Mouse (Mus musculus): Measurements from ENCODE around the gene Rapgef3. TPM values are rescaled to one million over a fixed set of nuclear protein-coding genes. Genes with fewer than 3 reads are reported as not detected.

The Rapgef3 gene
- total RNA-seq (2021) = 10 to 100 TPM; 46.5 to 50.4 TPM
- long read RNA-seq, experiment 1, full-length matches to known transcripts = 29 of 59 reads
- long read RNA-seq, experiment 1, partial matches to known transcripts = 5 of 59 reads
- long read RNA-seq, experiment 1, other reads (novel, unspliced or antisense) = 25 of 59 reads
- long read RNA-seq, experiment 2, full-length matches to known transcripts = 27 of 62 reads
- long read RNA-seq, experiment 2, partial matches to known transcripts = 6 of 62 reads
- long read RNA-seq, experiment 2, other reads (novel, unspliced or antisense) = 29 of 62 reads

DNA sequence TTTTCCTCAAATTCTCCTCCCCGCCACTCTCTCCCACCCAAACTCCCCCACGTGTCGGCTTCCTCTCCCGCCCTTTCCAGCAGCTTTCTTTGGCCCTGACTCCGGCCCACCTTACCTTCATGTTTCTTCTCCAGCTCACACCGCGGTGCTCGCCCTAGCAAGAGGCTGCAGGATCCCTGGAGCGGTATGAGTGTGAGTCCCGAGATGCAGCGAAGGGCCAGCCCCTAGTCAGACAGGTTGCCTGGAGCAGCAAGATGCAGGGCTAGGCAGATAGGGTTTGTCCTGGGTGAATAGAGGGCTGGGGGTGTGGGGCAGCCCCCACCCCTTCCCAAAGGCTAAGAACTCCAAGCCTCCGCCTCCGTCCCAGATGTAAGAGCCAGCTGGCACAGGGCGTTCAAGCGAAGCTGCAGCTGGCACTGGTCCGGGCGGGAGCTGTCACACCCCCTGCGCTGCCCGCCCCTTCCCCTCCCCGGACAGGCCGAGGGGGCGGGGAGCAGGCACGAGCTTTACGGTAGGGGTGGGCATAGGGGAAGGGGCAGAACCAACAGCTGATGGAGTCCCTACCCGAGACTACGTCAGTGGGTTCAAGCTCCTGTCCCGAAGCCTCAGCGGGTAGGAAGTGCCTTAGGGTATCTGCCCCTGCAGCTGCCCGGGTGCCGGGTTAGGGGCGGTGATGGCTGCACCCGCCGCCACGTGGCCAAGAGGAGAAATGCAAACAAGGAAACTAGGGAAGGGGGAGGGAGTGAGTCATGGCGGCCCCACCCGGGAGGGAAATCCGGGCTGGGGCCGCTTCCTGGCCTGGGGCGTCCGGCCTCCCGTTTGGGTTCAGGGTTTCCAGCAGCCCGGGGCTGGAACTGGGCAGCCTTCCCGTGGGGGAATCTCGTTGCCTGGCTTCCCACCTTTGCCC lies at the start of gene Rapgef3:
Rapgef3 (minus strand) TSS at position 693 of the 907 bp plus-strand sequence.
- H3K27ac ChIP-seq = peak within 1 kb of the TSS; percentile 95
- peak; percentile 68 for TF ChIP-seq CTCF (IDR thresholded peaks at IDR 0.05)
- peak; percentile 74 to 82 for DNase-seq (ENCODE audit: extremely low spot score in 1 of 2, low spot score in 2 of 2)
- intact Hi-C loops (cut with DNase I) = no loop called here
- H3K4me3 ChIP-seq = peak within 1 kb of the TSS; percentile 60

DNA sequence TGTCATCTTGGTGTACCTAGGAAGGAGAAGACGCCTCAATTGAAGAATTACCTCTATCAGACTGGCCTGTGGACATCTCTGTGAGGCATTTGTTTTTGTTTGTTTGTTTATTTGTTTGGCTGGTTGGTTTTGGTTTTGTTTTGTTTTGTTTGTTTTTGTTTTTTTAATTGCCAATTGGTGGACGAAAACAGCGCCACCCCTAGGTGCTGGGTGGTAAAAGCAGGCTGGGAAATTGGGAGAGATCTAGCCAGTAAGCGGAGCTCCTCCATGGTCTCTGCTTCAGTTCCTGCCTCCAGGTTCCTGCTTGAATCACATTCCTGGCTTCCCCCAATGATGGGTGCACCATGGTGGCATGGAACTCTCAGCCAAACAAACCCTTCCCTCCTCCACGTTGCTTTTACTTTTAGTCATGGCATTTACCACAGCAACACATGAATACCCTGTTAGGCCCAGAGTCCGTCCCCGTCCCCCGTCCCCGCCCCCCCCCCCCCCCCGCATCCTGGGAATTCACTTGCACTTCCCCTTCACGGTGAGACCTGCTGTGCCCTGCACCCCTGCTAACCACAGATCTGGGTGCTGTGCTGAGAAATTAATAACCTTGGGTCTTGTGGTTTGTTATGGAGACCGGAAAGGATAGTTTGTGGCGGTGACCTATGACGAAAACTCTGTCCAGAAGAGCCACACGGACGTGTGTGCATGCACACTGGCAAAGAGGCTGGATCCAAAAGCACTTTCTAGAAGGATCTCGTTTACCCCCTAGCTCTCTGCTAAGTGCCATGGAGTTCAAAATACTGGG lies 48.6 kb upstream of the Rapgef3 start:
- intact Hi-C loops (cut with DNase I) = no loop called here
- peak; percentile 12 for TF ChIP-seq CTCF (IDR thresholded peaks at IDR 0.05)
- no peak overlapping the region for H3K27ac ChIP-seq
- no peak overlapping the region for H3K4me3 ChIP-seq
- no peak for DNase-seq (ENCODE audit: extremely low spot score in 1 of 2, low spot score in 2 of 2)

DNA sequence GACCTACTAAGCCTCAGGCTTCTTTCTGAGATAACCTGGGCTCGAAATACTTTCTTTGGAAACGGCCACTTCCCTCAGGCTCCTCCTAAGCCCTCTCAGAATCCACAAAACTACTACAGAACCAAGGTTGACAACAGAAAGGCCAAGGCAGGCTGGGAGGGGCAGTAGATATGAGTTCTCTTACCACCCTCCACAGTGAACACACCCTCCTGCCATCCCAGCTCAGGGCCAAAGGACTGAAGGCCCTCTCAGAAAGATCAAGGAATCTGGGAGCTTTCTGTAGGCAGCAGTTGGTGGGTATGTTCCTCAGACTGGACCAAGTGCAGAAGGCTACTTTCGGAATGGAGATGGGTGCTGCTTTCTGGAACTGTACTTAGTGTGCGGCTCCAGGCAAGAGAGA lies 47.5 kb upstream of the Rapgef3 start:
- peak overlapping the region; percentile 63 for H3K27ac ChIP-seq
- DNase-seq (ENCODE audit: extremely low spot score in 1 of 2, low spot score in 2 of 2) = no peak
- TF ChIP-seq CTCF (IDR thresholded peaks at IDR 0.05) = no peak
- intact Hi-C loops (cut with DNase I) = no loop called here
- H3K4me3 ChIP-seq = no peak overlapping the region

DNA sequence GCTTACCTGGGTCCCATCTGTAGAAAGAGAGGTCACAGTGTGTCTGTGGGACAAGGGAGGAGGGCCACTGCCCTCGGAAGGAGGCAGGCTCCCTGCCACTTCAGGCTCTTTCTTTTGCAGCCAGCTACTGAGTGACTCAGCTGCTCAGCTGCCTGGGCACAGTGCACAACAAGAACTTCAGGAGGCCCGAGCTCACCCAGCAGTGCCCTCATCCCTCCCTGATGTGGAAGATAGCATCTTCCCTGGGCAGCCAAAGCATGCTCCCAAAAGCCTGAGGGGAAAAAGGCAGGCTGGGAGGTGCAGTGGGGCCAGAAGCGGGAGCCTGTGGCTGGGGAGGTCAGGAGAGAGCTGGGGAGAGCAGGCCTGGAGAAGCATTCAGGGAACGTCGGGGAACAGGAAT lies 46.9 kb upstream of the Rapgef3 start:
- intact Hi-C loops (cut with DNase I) = no loop called here
- no peak for DNase-seq (ENCODE audit: extremely low spot score in 1 of 2, low spot score in 2 of 2)
- peak overlapping the region; percentile 63 for H3K27ac ChIP-seq
- no peak overlapping the region for H3K4me3 ChIP-seq
- no peak for TF ChIP-seq CTCF (IDR thresholded peaks at IDR 0.05)

DNA sequence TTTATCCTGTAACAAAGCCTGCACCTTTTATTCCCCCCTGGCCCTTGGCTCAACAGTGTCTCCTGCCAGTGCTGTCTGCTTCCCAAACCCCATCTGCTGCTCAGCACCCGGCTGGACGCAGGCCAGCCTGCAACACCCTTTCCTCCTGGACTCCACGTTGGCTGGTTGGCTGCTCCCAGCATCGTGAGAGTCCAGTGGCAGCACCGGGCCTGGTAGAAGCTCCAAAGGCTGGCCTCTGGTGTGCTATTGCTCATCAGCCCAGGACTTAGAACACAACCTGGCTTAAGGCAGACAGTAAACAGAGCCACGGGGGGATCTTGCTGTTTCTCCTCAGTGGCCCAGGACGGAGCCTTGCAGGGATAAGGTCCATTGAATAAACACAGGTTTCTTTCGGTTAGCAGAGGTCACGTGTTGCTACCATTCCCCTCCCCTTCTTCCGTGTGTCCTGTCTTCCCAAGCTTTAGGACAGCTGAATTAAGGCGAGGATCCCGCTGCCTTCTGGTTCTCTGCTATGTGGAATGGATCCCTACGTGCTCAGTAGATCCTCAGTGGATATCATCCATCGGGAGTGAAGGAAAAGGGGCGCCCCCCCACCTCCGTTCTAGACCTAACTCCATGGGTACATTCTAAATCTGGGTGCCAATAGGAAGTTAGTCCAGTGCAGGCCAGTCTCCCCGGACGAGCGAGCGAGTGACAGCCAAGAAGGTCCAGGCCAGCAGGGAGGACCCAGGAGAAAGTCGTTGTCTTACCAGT lies 45.9 kb upstream of the Rapgef3 start:
- H3K4me3 ChIP-seq = no peak overlapping the region
- no peak for DNase-seq (ENCODE audit: extremely low spot score in 1 of 2, low spot score in 2 of 2)
- peak overlapping the region; percentile 67 for H3K27ac ChIP-seq
- TF ChIP-seq CTCF (IDR thresholded peaks at IDR 0.05) = no peak
- intact Hi-C loops (cut with DNase I) = no loop called here

DNA sequence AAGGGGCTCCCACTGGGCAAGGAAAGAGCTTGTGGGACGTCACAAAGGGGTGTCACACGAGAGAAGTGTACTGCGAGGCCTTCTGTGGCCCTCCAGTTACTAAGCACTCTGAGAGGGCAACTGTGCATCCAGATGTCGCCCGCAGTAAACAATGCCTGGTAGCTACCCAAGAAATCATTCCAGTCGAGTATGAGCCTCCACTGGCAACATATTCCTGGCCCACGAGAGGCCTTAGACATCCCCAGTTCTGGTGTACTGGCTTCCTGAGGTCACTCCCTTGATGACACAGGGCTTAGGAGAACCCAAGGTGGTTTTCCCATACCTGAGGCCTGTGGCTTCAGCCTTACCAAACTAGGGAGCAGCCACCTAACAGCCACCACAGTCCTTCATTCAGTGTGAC lies 45.1 kb upstream of the Rapgef3 start:
- intact Hi-C loops (cut with DNase I) = loop anchor here (1.0 kb wide), 1 partner anchor 16 kb away; no protein-coding TSS in a partner anchor
- Histone ChIP-seq H3K27ac (peak overlapping the region; percentile 67), H3K4me3 (no peak overlapping the region)
- no peak for DNase-seq (ENCODE audit: extremely low spot score in 1 of 2, low spot score in 2 of 2)
- no peak for TF ChIP-seq CTCF (IDR thresholded peaks at IDR 0.05)

DNA sequence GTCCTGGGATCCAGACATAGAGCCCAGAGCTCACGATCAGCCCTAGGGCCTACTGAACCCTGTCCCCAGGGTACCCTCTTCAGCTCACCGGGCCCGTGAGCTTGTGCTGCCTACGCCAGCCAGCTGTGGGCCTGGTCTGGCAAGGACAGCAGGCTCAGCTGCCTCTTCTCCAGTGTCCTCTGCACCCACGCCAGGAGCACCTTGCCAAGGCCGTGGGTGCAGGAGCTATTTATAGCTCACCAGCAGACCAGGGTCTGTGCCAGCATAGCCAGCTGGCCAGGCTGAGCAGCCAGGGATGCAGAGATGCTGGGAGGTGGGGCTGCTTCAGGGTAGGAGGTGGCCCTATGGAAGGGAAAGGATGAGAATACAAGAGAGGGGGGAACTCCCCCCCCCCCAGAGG lies 44.4 kb upstream of the Rapgef3 start:
- Histone ChIP-seq H3K4me3 (no peak overlapping the region), H3K27ac (peak overlapping the region; percentile 67)
- TF ChIP-seq CTCF (IDR thresholded peaks at IDR 0.05) = no peak
- DNase-seq (ENCODE audit: extremely low spot score in 1 of 2, low spot score in 2 of 2) = peak; percentile 72 to 90
- intact Hi-C loops (cut with DNase I) = loop anchor here (1.0 kb wide), 1 partner anchor 17 kb away; no protein-coding TSS in a partner anchor

DNA sequence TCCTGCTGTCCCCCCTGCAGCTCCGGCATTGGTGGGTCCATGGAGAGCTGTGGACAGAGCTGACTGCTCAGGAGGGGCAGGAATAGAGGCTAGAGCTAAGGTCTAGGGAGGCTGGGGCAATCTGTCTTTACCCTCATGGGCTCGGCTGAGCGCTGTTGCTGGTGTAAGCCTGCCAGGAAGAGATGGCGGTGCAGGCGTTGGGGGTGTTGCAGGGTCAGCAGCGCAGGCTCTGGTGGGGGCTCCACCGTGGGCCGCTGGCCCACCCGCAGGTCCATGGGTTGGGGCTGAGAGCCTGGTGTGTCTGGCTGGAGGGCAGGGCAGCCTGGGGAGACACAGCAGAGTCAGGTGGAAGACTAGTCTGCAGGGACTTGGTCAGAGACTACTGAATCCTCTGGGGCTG lies 43.5 kb upstream of the Rapgef3 start:
- H3K4me3 ChIP-seq = no peak overlapping the region
- intact Hi-C loops (cut with DNase I) = loop anchor here (2.0 kb wide), 1 partner anchor 39 kb away; no protein-coding TSS in a partner anchor
- H3K27ac ChIP-seq = peak overlapping the region; percentile 67
- TF ChIP-seq CTCF (IDR thresholded peaks at IDR 0.05) = no peak
- DNase-seq (ENCODE audit: extremely low spot score in 1 of 2, low spot score in 2 of 2) = no peak

DNA sequence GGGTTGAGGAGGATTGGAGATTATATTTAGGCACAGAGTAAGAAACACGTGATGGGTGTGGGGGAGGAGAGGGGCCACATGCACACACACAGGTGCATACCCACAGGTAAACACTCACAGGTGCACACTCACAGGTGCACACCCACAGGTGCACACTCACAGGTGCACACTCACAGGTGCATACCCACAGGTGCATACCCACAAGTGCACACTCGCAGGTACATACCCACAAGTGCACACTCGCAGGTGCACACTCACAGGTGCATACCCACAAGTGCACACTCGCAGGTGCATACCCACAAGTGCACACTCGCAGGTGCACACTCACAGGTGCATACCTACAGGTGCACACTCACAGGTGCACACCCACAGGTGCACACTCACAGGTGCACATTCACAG lies 42.6 kb upstream of the Rapgef3 start:
- no peak for DNase-seq (ENCODE audit: extremely low spot score in 1 of 2, low spot score in 2 of 2)
- no peak for TF ChIP-seq CTCF (IDR thresholded peaks at IDR 0.05)
- intact Hi-C loops (cut with DNase I) = loop anchor here (2.0 kb wide), 1 partner anchor 40 kb away; no protein-coding TSS in a partner anchor
- H3K4me3 ChIP-seq = no peak overlapping the region
- no peak overlapping the region for H3K27ac ChIP-seq

DNA sequence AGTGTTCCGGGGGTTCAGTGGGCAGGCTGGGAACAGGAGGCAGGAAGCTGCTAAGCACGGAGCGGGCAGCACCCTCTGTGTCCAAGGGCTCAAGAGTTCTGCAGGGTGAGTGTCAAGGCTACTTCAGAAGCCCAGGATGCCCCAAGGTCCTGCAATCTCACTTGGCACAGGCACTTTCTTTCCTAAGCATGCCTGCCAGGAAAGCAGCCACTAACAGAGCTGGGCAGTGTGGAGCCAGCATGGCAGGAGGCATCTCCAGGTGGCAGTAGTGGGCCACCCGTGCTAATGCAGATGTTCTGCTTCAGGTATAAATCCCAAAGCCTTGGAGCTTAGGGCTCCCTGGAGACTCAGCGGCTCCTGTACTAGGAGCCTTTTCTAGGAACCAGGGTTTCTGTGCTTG lies 42.2 kb upstream of the Rapgef3 start:
- peak; percentile 52 for TF ChIP-seq CTCF (IDR thresholded peaks at IDR 0.05)
- Histone ChIP-seq H3K27ac (no peak overlapping the region), H3K4me3 (no peak overlapping the region)
- DNase-seq (ENCODE audit: extremely low spot score in 1 of 2, low spot score in 2 of 2) = no peak
- intact Hi-C loops (cut with DNase I) = loop anchor here (2.0 kb wide), 1 partner anchor 41 kb away; no protein-coding TSS in a partner anchor

DNA sequence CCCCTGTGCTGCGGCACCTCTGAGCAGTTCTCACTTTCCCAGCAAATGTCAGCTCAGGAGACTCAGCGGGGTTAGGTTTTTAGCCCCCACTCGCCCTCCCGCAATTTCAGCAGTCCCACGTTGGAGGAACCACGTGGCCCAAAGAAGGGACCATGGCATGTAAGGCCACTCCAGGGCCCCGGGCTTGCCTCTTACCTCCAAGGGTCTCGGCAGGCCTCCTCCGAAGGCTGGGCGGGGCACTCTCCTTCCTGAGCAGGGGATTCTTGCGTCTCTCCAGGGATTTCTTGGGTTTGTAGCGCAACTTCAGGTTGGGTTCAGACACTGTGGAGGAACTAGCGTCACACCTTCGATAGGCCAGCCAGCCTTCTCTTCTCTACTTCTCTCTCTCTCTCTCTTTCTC lies 41.4 kb upstream of the Rapgef3 start:
- TF ChIP-seq CTCF (IDR thresholded peaks at IDR 0.05) = no peak
- H3K27ac ChIP-seq = no peak overlapping the region
- intact Hi-C loops (cut with DNase I) = no loop called here

More for the DNA sequence above, 41.4 kb upstream of the Rapgef3 start:
- no peak for DNase-seq (ENCODE audit: extremely low spot score in 1 of 2, low spot score in 2 of 2)
- no peak overlapping the region for H3K4me3 ChIP-seq

Measured in left cerebral cortex, adult 2 months (tissue).